Mouse (Mus musculus): ENCODE measurements at regions not wholly inside any gene's neighbourhood (a gene's known extent, or its start where the extent isn't known, plus 50 kb on each side); places are given as distances from the start of the nearest gene placed in this dataset.
"Not testable (repeated sequence)": the region's sequence is repeated elsewhere in the genome, so short reads cannot be mapped to it uniquely, and the experiment has no call there.

DNA sequence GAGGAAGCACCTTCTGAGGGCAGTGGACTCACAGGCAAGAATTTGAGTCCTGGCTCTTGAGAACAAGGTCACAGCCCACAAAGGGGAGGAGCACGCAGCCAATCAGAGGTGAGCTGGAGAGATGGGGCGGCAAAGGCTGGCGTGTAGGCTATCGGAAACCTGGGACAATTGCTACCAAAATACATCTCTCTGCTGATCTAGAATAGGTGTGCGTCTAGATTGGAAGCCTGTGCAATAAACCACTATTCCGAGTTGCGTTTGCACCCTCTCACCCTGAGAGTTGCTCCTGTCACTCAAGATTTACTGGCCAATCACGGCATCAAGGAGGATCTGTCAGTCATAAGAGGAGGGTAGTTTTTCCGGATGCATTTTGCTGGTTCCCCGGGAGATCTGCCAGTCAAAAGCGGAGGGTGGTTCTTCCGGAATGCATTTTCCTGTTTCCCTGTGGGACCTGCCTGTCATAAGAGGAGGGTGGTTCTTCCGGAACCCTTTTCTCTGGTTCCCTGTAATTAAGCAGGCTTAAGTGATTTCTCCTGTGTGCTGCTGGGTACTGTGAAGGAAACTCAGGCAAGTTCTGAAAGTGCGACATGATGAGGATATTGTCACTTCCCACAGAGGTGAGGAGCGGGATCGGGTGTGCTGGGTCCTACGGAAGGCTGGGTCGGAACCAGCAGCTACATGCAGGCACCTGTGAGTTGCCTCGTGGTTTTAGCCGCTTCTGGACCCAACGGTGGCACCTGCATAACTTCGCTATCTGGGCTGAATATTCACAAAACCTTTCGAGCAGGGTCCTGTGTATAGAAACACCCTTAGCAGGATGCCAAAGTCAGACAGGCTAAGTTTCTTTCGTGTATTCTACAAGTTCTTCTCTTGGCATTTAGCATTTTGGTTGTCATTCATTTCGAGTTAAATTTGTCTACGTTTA lies 112.6 kb upstream of the Zfp960 start:
- peak; percentile 75 for DNase-seq (ENCODE audit: low spot score)

DNA sequence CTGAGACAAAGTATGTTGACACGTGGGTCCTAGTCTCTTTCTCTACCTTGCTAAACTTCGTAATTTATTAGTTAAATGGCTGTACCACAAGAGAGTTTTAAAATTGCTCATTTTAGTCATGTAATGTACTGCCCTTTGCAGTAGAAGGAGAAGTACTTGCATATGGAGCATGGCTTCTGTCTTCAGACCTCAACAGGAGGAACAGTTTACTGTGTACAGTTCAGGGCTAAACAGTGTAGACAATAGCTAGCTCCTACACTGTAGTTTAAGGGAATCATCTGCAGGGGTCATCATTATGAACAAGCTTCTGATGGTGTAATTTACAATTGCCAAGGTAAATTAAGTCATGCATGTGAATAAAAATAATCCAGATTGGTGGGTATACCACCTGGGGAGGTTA lies 111.8 kb upstream of the Zfp960 start:
- DNase-seq (ENCODE audit: low spot score): not testable (repeated sequence)

DNA sequence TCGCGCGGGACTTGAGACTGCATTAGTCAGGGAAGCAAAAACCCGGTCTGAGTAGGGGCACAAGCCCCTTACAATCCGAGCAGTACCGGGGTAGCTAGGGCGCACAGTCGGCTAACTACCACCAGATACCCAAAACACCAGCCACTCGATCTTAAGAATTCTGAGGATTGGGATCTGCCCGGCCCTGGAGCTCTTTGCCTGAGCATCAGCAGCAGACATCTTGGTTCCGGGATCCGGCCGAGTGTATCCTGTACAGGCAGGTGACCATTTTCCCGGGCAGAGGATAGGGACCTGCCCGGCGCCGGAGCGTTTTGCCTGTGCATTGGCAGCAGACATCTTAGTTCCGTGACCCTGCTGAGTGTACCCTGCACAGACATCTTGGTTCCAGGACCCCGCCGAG lies 66.7 kb upstream of the Zfp960 start:
- not testable (repeated sequence) for DNase-seq (ENCODE audit: low spot score)

DNA sequence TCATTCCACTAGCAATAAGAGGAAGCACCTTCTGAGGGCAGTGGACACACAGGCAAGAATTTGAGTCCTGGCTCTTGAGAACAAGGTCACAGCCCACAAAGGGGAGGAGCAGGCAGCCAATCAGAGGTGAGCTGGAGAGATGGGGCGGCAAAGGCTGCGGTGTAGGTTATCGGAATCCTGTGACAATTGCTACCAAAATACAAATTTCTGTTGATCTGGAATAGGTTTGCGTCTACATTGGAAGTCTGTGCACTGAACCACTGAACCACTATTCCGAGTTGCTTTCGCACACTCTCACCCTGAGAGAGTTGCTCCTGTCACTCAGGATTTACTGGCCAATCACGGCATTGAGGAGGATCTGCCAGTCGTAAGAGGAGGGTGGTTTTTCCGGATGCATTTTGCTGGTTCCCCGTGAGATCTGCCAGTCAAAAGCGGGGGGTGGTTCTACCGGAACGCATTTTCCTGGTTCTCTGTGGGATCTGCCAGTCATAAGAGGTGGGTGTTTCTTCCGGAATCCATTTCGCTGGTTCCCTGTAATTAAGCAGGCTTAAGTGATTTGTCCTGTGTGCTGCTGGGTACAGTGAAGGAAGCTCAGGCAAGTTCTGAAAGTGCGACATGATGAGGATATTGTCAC lies 59.2 kb upstream of the Zfp960 start:
- peak; percentile 74 for DNase-seq (ENCODE audit: low spot score)

DNA sequence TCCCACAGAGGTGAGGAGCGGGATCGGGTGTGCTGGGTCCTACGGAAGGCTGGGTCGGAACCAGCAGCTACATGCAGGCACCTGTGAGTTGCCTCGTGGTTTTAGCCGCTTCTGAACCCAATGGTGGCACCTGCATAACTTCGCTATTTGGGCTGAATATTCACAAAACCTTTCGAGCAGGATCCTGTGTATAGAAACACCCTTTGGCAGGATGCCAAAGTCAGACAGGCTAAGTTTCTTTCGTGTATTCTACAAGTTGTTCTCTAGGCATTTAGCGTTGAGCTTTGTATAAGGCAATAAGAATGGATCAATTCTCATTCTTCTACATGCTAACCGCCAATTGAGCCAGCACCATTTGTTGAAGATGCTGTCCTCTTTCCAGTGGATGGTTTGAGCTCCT lies 58.6 kb upstream of the Zfp960 start:
- DNase-seq (ENCODE audit: low spot score): not testable (repeated sequence)

All from ovary, postnatal 36 days (tissue).